Mouse (Mus musculus) liver, adult 2 months (tissue): ENCODE data around the gene Pan2. TPM values are rescaled to one million over a fixed set of nuclear protein-coding genes. Genes with fewer than 3 reads are reported as not detected.
A peak's percentile ranks its signal among the peaks of the same experiment; 100 is the strongest.

Experiments used
- DNase-seq: peaks from one replicate; pipeline ENCODE4 v3.0.0-alpha.2; 2011; ENCODE audit warnings: low read depth, low spot score; ENCODE audit errors: extremely low read depth
- H3K27ac ChIP-seq: fragments of 200-500 bp; replicated peaks from 2 replicates; pipeline ENCODE4 v1.5.1; 2012; ENCODE audit warnings: low read depth, mild to moderate bottlenecking, control low read depth, inconsistent platforms, low read length; ENCODE audit not compliant: insufficient read depth
- H3K27me3 ChIP-seq: fragments of 200-500 bp; 2 replicates; pipeline ENCODE4 v1.6.1; 2012; ENCODE audit warnings: mild to moderate bottlenecking, moderate library complexity, low read length, inconsistent platforms; ENCODE audit not compliant: control insufficient read depth, insufficient read depth
- H3K36me3 ChIP-seq: fragments of 200-500 bp; 2 replicates; pipeline ENCODE4 v1.6.1; 2012; ENCODE audit warnings: low read length, inconsistent platforms; ENCODE audit not compliant: control insufficient read depth, insufficient read depth
- H3K4me1 ChIP-seq: fragments of 200-500 bp; 2 replicates; pipeline ENCODE4 v1.6.1; 2011; ENCODE audit warnings: low read length; ENCODE audit not compliant: control insufficient read depth, insufficient read depth
- H3K4me3 ChIP-seq: fragments of 200-500 bp; 2 replicates; pipeline ENCODE4 v1.5.1; 2011; ENCODE audit warnings: low read depth, mild to moderate bottlenecking, control low read depth, low read length, moderate library complexity; ENCODE audit not compliant: insufficient read depth
- H3K79me2 ChIP-seq: fragments of 200-500 bp; 2 replicates; pipeline ENCODE4 v1.6.1; 2012; ENCODE audit warnings: inconsistent platforms, mild to moderate bottlenecking, low read length, moderate library complexity; ENCODE audit not compliant: control insufficient read depth, insufficient read depth
- H3K9ac ChIP-seq: fragments of 200-500 bp; 2 replicates; pipeline ENCODE4 v1.6.1; 2012; ENCODE audit warnings: low read depth, mild to moderate bottlenecking, control low read depth, inconsistent platforms, low read length
- CTCF ChIP-seq: fragments of 200-500 bp; IDR thresholded peaks from 2 replicates; pipeline ENCODE4 v1.5.1; 2011; ENCODE audit warnings: low read depth, low read length, control low read depth
- POLR2A ChIP-seq: fragments of 200-500 bp; IDR thresholded peaks from 2 replicates; pipeline ENCODE4 v1.6.1; 2011; ENCODE audit warnings: low read length, control low read depth; ENCODE audit not compliant: insufficient read depth; ENCODE audit errors: extremely low read depth
- WGBS: fragments of 180-500 bp; shearing (Covaris S2); methylation state at CpG from one replicate; pipeline ENCODE4 v1.1.7; 2018; 5-methylcytosine and 5-hydroxymethylcytosine counted together
- polyA plus RNA-seq: library from polyadenylated mRNA; depleted of rRNA; stranded (reverse); fragments of >200 nt; gene quantifications from 2 replicates; pipeline ENCODE4 v1.2.3, GENCODE M21; 2012
- total RNA-seq: library from RNA; depleted of rRNA; stranded (reverse); fragments of >200 nt; gene quantifications from 2 replicates; pipeline ENCODE4 v1.2.3, GENCODE M21; 2014

Gene Pan2
- total and polyA plus RNA-seq, 2 experiments: 9.1 to 20.3 TPM

GRCm38 (mm10) chr10:128361836-128362235 is 58.7 kb downstream of the Pan2 start:
- 87% methylated on average over 6 of the region's 6 CpGs for WGBS
- peaks cover 2% of the 10 kb centered on the region; the same call in 1 of the 2 replicates for H3K79me2 ChIP-seq
- no peak for TF ChIP-seq CTCF
- TF ChIP-seq POLR2A: no peak
- H3K9ac ChIP-seq: no peak overlapping the region
- peaks cover 53% of the 10 kb centered on the region for H3K36me3 ChIP-seq
- no peaks in the 10 kb centered on the region for H3K27me3 ChIP-seq
- H3K27ac ChIP-seq: no peak overlapping the region
- DNase-seq: no peak
- 0 out of 2 replicates have a peak, but pooled peaks cover 1% of the 10 kb centered on the region for H3K4me1 ChIP-seq
- no peak overlapping the region for H3K4me3 ChIP-seq

GRCm38 (mm10) chr10:128362568-128362967 is 59.4 kb downstream of the Pan2 start:
- H3K36me3 ChIP-seq: peaks cover 48% of the 10 kb centered on the region
- peak overlapping the region; percentile 54; the same call in 1 of the 2 replicates for H3K27ac ChIP-seq
- no peak overlapping the region for H3K9ac ChIP-seq
- no peak for DNase-seq
- H3K4me3 ChIP-seq: no peak overlapping the region
- 64% methylated on average over 3 of the region's 3 CpGs for WGBS
- peaks cover 5% of the 10 kb centered on the region; the same call in 1 of the 2 replicates for H3K79me2 ChIP-seq
- peaks cover 3% of the 10 kb centered on the region; the same call in 1 of the 2 replicates for H3K4me1 ChIP-seq
- H3K27me3 ChIP-seq: no peaks in the 10 kb centered on the region
- TF ChIP-seq POLR2A: no peak
- TF ChIP-seq CTCF: peak; percentile 17; the same call in 1 of the 2 replicates

- peak overlapping the region; percentile 84 for H3K27ac ChIP-seq
- H3K36me3 ChIP-seq: peaks cover 10% of the 10 kb centered on the region
- WGBS: 14% methylated on average over 19 of the region's 19 CpGs
- H3K4me3 ChIP-seq: peak overlapping the region; percentile 86
- H3K9ac ChIP-seq: peak overlapping the region; percentile 89
- H3K4me1 ChIP-seq: peaks cover 13% of the 10 kb centered on the region
- peaks cover 5% of the 10 kb centered on the region; the same call in 1 of the 2 replicates for H3K79me2 ChIP-seq
- TF ChIP-seq CTCF: no peak
- no peak for TF ChIP-seq POLR2A
- peak; percentile 93 for DNase-seq
- H3K27me3 ChIP-seq: no peaks in the 10 kb centered on the region
Observed at GRCm38 (mm10) chr10:128367899-128368401, 64.8 kb downstream of the Pan2 start.

- Histone ChIP-seq H3K4me3 (peak within 1 kb of the TSS; percentile 86), H3K36me3 (peaks cover 3% of the 10 kb centered on the region; the same call in 1 of the 2 replicates), H3K79me2 (peaks cover 5% of the 10 kb centered on the region; the same call in 1 of the 2 replicates), H3K4me1 (peaks cover 13% of the 10 kb centered on the region), H3K27me3 (no peaks in the 10 kb centered on the region), H3K9ac (peak within 1 kb of the TSS; percentile 89), H3K27ac (peak within 1 kb of the TSS; percentile 84)
- DNase-seq: peak; percentile 88
- WGBS: under 1% methylated on average over 86 of the region's 87 CpGs
- TF ChIP-seq POLR2A (peak; percentile 54; the same call in 1 of the 2 replicates), CTCF (no peak)
Observed at GRCm38 (mm10) chr10:128368402-128369217, 65.5 kb downstream of the Pan2 start, which contains the start of gene Coq10a. Coq10a (minus strand) TSS chr10:128368997.

- Histone ChIP-seq H3K9ac (peak overlapping the region; percentile 89), H3K27me3 (no peaks in the 10 kb centered on the region), H3K4me1 (peaks cover 13% of the 10 kb centered on the region), H3K36me3 (peaks cover 2% of the 10 kb centered on the region; the same call in 1 of the 2 replicates), H3K27ac (peak overlapping the region; percentile 84), H3K4me3 (peak overlapping the region; percentile 86), H3K79me2 (peaks cover 5% of the 10 kb centered on the region; the same call in 1 of the 2 replicates)
- WGBS: 4% methylated on average over 9 of the region's 9 CpGs
- DNase-seq: no peak
- no peak for TF ChIP-seq POLR2A
- no peak for TF ChIP-seq CTCF
Observed at GRCm38 (mm10) chr10:128369218-128369543, 66.0 kb downstream of the Pan2 start.
